Mouse (Mus musculus): ENCODE results near the gene Tmem176a. TPM values are rescaled to one million over a fixed set of nuclear protein-coding genes. Genes with fewer than 3 reads are reported as not detected.

Tmem176a gene
- polyA plus RNA-seq (2012; rRNA removed), result 13.6 and 16.0 TPM in 2 replicates

GRCm38 (mm10) chr6:48840371-48840969, at the start of gene Tmem176a:
Gene Tmem176a, plus strand, starts transcription at chr6:48840919.

GRCm38 (mm10) chr6:48840973-48841625, 380 bp downstream of the Tmem176a start, which contains the start of gene Tmem176b:
Gene Tmem176b, minus strand, starts transcription at chr6:48841496.

GRCm38 (mm10) chr6:48872596-48872995, 31.9 kb downstream of the Tmem176a start, which contains the start of gene Aoc1:
Gene Aoc1, plus strand, starts transcription at chr6:48872896.

Other genes with a start within 250 kb of the Tmem176a start
- gene Repin1, start 247.0 kb upstream of the Tmem176a start, polyA plus RNA-seq (2012; rRNA removed), result 47.3 and 49.6 TPM in 2 replicates
- not detected in 2 replicates for gene Gm44965, start 247.0 kb upstream of the Tmem176a start, polyA plus RNA-seq (2012; rRNA removed)
- gene Zfp775, start 238.9 kb upstream of the Tmem176a start, polyA plus RNA-seq (2012; rRNA removed), result 10.4 and 11.7 TPM in 2 replicates
- gene AI854703, start 214.2 kb upstream of the Tmem176a start, polyA plus RNA-seq (2012; rRNA removed), result 22.4 and 24.2 TPM in 2 replicates
- 1.5 and 1.7 TPM in 2 replicates for gene Gimap8, start 193.7 kb upstream of the Tmem176a start, polyA plus RNA-seq (2012; rRNA removed)
- gene Gimap9, start 164.8 kb upstream of the Tmem176a start, polyA plus RNA-seq (2012; rRNA removed), result 1.6 and 1.8 TPM in 2 replicates
- 0.91 and 1.2 TPM in 2 replicates for gene Gimap4, start 156.4 kb upstream of the Tmem176a start, polyA plus RNA-seq (2012; rRNA removed)
- gene Gimap6, start 132.7 kb upstream of the Tmem176a start, polyA plus RNA-seq (2012; rRNA removed), result 5.4 and 6.2 TPM in 2 replicates
- 0.48 TPM in 1 of 2 replicates, not detected in the other for gene Gm28053, start 122.3 kb upstream of the Tmem176a start, polyA plus RNA-seq (2012; rRNA removed)
- gene Gimap7, start 122.3 kb upstream of the Tmem176a start, polyA plus RNA-seq (2012; rRNA removed), result not detected in 2 replicates
- gene Gimap1, start 101.9 kb upstream of the Tmem176a start, polyA plus RNA-seq (2012; rRNA removed), result 1.8 and 1.9 TPM in 2 replicates
- gene Gimap5, start 94.7 kb upstream of the Tmem176a start, polyA plus RNA-seq (2012; rRNA removed), result 1.2 and 1.5 TPM in 2 replicates
- 0.03 TPM in 1 of 2 replicates, not detected in the other for gene Gimap3, start 70.1 kb upstream of the Tmem176a start, polyA plus RNA-seq (2012; rRNA removed)
- gene Tmem176b, start 577 bp downstream of the Tmem176a start, polyA plus RNA-seq (2012; rRNA removed), result 74.3 and 91.8 TPM in 2 replicates
- gene Aoc1, start 32.0 kb downstream of the Tmem176a start, polyA plus RNA-seq (2012; rRNA removed), result 0.01 TPM in 1 of 2 replicates, not detected in the other
- gene 1600015I10Rik, start 89.0 kb downstream of the Tmem176a start, polyA plus RNA-seq (2012; rRNA removed), result not detected in 2 replicates
- gene Doxl2, start 134.0 kb downstream of the Tmem176a start, polyA plus RNA-seq (2012; rRNA removed), result not detected in 2 replicates
- gene Svs1, start 145.9 kb downstream of the Tmem176a start, polyA plus RNA-seq (2012; rRNA removed), result not detected in 2 replicates
- 0.63 and 0.82 TPM in 2 replicates for gene Gpnmb, start 195.6 kb downstream of the Tmem176a start, polyA plus RNA-seq (2012; rRNA removed)
- gene Malsu1, start 232.9 kb downstream of the Tmem176a start, polyA plus RNA-seq (2012; rRNA removed), result 23.8 and 25.3 TPM in 2 replicates

All from central nervous system, embryonic 18 days (tissue).